Mouse (Mus musculus): Measurements from ENCODE around the gene Prickle1.

Prickle1 gene

DNA sequence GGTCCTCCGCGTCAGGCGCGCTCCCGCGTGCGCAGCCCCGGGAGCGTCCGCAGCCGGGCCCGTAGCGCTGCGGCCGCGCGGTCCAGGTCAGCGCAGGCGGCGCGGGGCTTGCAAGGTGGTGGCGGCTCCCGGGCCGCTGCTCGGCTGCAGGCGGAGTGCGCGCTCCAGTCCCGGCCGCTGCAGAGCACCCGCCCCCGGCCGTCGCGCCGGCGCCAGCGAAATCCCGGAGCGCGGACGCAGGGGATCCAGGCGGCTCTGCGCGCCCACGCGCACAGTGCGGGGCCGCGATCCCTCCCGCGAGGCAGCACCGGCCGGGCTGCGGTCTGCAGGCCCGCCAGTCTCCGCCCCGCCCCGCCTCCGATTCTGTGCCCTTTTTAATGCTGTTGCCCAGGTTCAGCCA is at the start of gene Prickle1:
TSS of gene Prickle1 (minus strand) at position 146 of the 400 bp plus-strand sequence.
- peak; percentile 86 to 95 for DNase-seq

DNA sequence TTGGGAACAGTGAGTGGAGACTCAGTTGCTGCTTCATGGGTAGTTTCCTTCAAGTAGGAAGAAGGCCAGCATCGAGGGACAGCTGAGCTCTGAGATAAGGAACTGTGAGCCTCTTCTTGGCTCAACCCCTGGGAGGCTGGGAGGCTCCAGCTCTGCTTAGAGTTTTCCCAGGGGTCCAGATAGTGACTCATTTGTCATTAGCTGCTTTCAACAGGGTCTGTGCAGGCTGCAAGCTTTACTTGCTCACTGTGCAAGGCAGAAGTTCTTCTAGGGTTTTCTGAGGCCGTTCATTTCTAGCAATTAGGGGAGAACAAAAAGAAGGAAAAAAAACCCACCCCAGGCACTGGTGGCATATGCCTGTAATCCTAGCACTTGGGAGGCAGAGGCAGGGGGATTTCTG is 44.5 kb upstream of the Prickle1 start:
- no peak for DNase-seq

DNA sequence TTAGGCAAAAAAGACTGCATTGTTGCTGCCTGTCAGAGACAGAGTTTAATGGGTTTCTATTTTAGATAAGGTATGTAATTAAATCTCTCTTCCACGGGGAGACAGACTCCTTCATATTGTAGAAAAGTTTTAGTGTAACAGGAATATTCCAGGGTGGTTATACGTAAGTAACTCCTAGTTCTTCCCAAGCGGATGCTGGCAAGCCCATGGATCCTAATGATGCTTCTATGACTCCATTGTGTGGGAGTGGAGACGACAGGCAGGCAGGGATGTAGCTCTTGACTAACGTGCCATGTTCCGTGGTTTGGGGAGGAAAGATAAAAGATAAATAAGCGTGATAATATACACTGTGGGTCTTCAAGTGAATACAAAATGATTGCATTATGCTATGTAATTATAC is 41.3 kb upstream of the Prickle1 start:
- DNase-seq: no peak

DNA sequence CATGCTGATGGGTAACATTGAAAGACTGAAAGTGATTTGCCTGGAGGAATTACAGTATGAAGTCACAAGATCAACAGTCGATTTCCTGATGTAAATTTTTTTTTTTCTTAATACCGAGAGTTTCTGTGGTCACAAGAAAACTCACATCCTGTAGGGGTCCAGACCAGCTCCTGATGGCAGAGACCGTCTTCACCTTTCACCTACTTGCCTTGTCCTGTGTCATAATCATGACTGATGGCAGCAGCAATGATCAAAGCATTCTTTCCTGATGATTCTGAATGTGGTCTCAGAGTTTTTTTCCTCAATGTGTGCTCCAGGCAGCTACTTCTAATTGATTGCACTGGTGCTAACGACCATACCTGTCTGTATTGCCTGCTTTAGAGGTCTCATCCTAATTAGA is 39.9 kb upstream of the Prickle1 start:
- DNase-seq: no peak

DNA sequence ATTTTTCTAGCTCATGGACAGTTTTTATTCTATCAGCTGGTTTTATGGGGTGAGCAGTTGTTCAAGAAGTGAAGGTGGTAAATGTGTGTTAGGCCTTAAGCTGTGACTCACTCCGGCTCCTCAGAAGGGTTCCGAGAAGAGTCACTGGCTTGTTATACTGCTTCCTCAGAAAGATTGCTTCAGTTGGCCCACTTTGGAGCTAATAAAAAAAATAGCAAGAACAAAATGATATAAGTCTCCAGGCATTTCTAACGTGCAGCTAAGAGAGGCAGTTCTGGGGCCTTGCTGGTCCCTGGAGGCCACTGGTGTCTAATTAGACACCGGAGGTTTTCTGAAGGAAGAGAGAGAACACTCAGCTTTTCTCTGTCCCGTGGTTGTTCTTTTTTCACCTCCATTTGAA is 38.8 kb upstream of the Prickle1 start:
- no peak for DNase-seq

DNA sequence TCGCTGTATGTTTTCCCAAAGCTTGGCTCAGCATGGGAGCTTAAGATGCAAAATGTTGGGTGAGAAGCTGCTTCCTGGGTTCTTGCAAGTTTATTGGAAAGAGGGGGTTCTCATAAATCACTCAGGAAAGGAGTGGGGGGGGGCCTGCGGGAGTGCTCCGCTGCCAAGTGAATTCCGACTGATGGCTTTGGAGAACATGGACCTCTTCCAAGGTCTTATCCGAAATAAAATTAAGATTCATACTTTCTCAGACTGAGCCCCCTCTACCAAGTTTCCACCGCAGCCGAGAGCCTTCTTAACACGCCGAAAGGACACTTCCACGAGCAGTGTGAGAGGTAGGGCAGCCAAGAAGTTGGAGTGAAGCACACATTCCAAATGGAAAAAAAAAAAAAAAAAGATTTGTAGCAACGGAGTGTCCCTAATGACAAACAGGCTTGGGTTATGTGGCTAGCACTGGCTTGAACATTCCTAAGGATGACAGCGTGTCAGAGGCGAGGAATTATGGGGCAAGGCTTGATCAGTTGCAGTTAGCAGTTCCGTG is 34.4 kb upstream of the Prickle1 start:
- peak in 1 of 2 experiments; percentile 12 for DNase-seq

DNA sequence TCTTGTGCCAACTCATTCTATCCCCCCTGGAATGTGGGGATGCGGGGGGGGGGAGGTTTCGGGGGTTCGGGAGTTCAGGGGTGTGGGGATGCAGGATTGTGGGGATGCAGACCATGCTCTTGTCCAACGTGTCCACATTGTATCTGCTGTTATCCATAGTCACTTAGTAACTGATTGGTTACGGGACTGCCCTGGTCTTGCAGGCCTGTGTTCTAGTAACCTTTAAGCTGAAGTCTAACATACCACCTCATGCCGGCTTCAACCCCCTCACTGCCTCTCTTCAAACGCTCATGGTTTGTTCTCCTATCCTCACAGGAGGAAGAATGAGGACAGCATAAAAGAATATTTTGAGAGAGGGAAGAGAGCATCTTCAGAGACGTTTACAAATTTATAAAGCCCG is 33.5 kb upstream of the Prickle1 start:
- DNase-seq: no peak

DNA sequence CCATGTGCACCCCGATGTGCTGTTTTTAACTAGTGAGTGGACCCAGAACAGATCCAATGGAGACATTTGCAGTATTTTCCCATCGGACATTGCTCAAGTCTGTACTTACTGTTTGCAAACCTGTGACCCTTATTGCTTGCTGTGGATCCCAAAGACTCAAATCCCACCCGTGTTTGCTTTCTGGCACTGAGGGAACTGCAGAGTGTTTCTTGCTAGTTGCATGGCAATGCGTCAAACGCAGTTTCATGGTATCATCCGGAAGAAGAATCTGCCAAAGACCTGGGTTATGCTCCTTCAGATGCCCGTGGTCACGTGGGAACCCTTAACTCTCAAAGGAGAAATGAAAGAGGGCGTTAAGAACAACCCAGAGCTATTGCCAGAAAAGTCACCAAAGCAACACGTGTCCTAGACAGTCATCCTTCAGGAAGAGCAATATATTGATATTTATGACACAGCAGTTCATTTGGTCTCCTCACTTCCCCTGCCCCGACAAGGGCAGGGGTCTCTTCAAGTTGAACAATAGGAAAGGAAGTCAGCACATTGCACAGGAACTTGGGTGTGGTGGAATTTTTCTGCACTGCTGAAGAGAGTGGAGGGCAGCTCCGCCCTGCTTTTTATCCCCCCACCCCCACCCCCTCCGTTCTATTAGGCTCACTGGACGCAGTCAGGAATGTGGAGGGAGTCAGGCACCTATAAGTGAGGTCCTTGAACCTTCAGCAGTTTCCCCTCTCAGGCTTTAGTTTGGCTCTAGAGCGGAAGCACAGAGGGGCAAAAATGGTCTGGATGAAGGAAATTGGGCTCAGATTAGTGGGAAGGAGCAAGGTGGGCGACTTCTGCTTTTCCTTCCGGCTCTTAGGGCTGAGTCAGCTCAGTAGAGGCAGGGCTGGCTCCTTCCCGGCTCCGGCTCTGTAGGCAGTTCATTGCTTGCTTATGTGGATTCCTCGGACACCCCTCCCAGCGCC is 32.4 kb upstream of the Prickle1 start:
- DNase-seq: peak in 1 of 2 experiments; percentile 6

DNA sequence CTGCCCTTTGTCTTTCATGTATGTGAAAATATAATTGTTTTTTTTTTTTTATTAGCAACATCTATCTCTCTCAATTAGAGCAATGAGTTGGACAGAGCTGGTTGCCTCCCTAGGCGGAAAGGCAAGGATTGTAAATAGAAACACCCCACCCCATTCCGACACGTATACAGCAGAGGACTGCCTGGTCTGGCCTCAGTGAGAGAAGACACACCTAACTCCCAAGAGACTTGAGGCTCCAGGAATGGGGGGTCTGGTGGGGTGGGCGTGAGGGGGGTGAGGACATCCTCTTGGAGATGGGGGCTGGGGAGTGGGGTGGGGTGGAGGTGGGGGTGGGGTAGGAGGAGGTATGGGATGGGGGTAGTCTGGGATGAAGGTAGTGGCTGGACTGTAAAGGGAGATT is 23.9 kb upstream of the Prickle1 start:
- no peak for DNase-seq

DNA sequence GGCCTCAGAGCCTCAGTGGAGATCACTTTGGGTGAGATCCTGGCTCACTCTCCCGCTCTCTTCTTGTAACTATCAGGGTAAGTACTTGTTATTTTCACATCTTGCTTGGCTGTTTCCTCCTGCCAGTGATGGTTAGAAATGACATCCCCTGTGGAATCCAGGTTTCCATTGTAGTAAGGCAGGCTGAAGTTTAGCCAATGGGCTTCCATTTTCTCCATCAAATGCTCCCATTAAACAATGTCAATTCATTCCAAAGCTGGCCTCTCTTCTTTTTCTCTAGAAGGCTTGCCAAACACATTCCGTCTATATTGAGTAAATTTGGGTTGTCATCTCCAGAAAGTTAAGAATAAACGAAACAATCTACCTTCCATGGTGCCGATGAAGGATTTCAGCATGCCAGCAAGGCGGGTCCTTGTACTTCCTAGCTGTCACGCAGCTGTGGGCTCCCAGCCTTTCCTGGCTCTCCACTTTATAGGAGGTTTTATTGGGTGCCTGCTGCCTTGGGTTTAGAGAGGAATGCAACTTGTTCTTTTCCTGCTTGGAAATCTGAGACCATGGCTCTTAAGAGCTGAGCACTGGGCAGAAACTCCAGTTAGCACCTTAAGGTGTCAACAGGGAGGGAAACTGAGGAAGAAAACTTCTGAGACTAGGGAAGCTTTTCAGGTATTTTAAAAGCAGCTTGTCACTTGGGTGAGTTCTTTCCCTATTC is 22.9 kb upstream of the Prickle1 start:
- DNase-seq: no peak

DNA sequence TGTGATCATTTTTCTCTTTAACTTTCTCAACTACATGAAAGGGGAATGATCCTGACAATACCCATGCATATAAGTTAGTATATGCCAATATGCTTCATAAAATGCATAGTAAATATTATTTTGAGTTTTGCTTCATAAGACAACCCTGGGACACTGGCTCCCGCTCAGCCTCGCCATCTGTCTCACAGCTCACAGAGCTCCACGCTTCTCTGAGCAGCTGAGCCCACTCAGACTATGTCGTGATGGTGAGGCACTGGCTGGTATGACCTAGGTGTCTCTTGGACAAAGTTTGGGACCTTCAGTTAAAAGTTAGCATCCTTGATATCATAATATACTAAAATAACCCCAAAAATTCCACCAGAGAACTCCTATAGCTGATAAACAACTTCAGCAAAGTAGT is 20.6 kb upstream of the Prickle1 start:
- DNase-seq: no peak

DNA sequence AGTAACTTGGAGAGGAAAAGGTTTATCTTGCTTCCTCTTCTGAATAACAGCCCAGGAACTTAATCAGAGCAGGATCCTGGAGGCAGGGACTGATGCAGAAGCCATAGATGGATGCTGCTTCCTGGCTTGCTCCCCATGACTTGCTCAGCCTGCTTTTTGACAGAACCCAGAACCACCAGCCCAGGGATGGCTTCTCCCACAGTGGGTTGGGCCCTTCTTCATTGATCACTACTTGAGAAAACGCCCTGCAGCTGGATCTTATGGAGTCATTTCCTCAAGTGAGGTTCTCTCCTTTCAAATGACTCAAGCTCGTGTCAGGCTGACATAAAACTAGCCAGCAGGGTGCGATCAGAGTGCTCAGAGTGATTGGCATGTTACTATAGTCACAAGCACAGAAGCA is 19.3 kb upstream of the Prickle1 start:
- DNase-seq: no peak

DNA sequence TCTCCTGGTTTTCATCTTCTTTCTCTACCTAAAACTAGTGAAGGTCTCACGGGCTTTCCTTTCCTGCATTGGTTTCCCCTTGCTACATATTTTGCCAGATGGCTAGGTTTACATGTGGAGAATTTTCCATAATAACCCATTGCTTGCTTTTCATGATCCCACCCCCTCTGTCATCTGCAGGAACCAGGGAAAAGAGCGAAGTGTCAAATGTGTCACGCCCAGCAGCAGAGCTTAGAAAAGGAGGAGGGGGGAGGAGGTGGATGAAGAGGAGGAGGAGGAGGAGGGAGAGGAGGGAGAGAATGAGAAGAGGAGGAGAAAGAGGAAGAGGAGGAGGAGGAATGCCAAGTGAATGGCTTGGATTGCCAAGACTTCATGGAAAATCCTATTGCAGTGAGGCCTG is 17.9 kb upstream of the Prickle1 start:
- no peak for DNase-seq

DNA sequence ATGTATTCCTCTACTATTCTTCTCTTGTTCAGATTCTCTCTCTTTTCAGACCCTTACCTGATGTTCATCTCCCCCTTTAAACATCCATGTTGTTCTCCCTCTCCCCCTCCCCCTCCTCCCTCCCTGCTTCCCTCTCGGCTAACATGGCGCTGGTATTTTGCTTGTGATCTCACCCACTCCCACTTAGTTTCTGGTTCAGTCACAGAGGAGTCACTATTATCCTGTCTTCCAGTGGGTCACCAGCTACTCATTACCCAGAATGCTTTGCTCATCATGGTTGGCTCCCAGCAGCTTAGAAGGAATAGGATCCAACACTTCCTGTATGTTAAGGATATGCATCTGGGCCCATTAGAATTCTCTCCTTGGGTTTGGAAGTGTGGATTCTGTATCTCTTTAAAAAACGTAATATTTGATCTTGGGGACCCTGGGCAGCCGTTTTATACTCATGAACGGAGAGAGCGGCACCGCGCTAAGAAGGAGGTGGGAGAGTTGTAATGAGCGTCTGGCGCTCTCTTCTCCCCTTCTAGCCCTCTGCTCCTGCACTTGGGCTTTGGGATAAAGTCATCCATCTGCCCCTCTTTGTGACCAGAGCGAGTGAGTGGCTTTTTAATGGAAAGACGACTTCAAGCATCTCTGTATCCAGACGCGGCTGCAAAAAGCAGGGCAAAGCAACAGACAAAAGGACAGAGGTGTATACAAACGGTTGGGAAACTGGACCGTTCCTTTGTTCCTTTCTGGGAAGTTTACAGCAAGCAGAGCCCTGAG is 16.0 kb upstream of the Prickle1 start:
- no peak for DNase-seq

DNA sequence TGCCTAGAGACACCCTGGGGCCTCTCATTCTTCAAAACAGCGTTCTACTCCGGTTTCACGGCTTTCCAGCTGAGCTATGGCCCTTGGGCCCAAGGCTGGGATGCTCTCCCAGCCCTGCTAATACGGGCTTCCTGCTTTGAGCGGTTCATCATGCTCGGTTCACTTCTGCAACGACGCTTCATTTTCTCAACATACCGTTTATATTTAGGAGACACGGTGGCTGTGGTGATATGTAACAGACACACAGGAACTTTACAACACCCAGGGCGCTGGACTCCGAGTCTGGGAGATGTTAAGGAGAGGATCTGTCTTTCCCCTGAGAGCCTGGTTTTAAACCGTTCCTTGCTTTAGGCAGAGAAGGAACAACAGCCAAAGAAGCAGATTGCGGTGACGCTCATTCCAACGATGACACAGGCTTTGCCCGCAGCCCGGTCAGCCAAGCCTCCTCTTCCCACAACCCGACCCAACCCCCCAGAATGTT is 15.1 kb upstream of the Prickle1 start:
- DNase-seq: no peak

DNA sequence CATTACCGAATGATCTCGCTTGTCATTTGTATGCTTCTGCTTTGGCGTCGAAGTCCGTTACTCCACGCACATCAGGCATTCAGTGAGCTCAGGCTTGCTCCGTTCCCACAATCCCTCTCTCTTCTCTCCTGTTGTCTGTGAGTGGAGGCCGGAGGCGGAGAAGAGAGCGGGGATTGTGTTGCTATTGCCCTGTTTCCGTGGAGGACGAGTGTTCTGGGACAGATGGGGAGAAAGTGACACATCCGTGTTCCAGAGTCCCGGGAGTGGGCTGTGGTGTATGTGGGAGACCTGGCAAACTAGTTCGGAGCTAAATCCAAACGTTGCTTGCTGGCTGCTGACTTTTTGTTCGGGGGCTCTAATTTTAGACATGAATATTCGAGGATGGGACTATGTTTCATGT is 14.6 kb upstream of the Prickle1 start:
- DNase-seq: no peak

DNA sequence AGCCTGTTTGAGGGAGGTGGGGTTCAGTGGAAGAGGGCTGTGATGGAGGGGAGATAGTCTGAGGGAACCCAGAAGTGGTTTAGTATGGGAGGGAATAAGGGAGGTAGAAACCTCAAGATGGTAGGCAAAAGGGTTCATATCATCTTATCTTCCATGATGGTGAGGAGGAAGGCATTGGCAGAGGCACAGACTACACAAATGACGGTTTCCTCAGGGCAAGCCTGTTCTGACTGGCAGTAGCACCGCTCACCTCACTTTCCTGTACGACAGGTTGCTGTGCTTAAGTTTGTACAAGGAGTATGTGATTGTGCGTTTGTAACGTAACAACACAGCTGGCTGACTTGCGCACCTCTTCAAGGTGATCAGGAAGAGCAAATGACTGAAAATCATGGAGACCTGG is 7.2 kb upstream of the Prickle1 start:
- no peak for DNase-seq

DNA sequence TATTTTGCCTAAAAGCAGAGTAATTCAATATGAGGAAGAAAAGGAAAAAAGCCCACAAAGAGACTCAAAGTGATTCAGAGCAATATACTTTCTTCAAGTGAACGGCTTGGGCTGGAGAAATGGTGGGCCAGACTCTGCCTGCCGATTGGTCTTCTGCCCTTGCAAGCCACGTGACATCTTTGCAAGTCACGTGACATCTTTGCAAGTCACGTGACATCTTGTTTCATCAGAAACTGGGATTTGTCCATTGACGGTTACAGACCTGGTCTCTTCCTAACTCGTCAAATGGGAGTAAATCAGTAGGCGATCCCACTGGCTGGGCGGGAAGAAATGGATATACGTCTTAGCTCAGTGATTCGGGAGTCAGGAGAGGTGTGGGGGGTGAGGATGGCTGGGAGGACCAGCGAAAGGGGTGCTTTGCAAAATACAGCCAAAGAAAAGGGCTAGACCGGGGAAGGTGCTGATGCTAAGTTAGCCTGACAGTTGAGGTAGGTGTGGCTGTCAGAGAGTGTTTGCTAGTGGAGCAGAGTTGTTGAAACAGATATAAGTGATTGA is 5.8 kb upstream of the Prickle1 start:
- no peak for DNase-seq

DNA sequence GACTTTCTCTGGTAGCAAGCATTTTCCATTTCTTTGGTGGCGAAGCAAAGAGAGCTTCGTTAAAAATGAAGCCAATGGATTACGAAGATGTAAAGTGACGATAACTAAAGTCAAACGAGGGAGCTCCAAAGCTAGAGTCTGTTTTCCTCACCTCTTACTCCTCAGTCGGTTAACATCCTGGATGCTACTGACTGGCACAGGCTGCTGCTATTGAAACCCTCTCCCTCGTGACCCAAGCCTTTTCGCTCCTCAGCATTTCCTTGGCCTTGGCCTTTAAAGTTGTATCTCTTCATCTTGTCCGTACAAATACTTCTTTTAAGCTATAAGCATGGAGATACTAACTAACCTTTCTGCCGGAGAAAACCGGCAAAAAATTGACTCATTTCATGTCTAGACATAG is 1.3 kb upstream of the Prickle1 start:
- no peak for DNase-seq

DNA sequence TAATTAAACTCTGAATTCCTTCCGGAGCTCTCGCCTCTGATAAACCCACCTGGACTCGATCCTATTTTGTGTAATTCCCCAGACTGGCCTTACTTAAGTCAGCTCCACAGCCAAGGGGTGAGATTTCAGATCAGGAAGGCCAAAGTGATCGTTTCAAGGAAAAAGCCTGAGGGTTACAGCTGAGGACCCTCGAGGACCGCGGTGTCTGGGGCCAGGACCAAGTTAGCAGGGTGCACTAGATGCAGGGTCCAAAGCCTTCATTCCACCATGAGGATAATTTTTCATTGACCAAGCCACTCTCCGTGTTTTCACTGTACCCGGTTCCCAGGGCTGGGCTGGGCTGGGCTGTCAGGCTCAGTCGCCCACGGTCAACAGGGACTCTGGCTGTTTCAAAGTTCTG is 594 bp upstream of the Prickle1 start:
- peak; percentile 84 to 90 for DNase-seq

DNA sequence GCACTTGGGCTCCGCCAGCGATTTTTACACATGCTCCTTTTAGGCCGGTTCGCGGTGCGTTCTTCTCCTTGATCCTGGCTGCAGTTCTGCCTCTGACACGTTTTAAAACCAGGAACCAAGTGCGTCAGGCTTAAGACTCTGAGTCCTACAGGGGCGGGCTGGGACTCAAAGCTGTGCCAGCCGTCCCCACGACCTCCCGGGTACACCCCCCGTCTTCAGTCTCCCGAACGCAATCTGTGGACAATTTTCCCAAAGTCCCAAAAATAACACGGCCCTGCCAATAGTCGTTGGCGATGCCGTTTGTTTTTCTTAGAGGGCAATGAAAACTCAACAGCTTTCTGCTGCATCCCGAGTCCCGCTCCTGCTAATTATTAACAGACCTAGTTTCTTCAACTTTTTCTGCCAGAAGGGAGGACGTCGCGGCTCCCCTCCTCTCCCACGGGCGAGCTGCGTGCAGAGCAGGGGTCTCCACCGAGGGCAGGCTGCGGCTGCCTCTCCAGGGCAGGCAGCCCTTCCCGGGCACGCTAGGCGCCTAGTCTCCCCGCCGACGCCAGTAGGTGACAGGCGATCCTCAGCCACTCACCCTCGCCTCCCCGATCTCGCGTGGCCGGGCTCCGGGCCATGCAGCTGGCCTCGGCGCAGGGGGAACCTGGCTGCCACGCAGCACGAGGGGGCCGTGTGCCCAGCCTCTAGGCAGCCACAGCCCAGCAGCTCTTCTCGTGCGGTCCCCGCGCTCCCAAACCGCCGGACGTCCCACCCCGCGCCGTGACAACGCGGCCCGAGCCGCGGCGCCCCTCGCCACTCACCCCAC is 598 bp downstream of the Prickle1 start:
- peak; percentile 53 to 76 for DNase-seq
